Mouse (Mus musculus) limb, embryonic 14.5 days (tissue): ENCODE measurements at regions not wholly inside any gene's neighbourhood (a gene's known extent, or its start where the extent isn't known, plus 50 kb on each side); places are given as distances from the start of the nearest gene placed in this dataset.
A peak's percentile ranks its signal among the peaks of the same experiment; 100 is the strongest.

Source experiments
- ATAC-seq: fragments of 200-750 bp; cut with Nextera tagmentation; 2 replicates; pipeline ENCODE4 v1.8.0; 2017; ENCODE audit warnings: low read depth, moderate number of reproducible peaks, moderate TSS enrichment; ENCODE audit not compliant: low FRiP score
- DNase-seq: peaks from one replicate; pipeline ENCODE4 v3.0.0-alpha.2; 2015; ENCODE audit warnings: low spot score
- H3K27ac ChIP-seq: fragments of 300-500 bp; sonication (generic); replicated peaks from 2 replicates; pipeline ENCODE4 v1.5.1; 2014; ENCODE audit warnings: low read depth, mild to moderate bottlenecking, low read length, moderate library complexity, mixed read lengths
- H3K27me3 ChIP-seq: fragments of 300-500 bp; sonication (generic); 2 replicates; pipeline ENCODE4 v1.6.1; 2014; ENCODE audit warnings: low read length, mixed read lengths; ENCODE audit not compliant: control insufficient read depth, insufficient read depth
- H3K36me3 ChIP-seq: fragments of 300-500 bp; sonication (generic); 2 replicates; pipeline ENCODE4 v1.6.1; 2014; ENCODE audit warnings: mild to moderate bottlenecking, low read length, moderate library complexity, mixed read lengths; ENCODE audit not compliant: control insufficient read depth, insufficient read depth
- H3K4me1 ChIP-seq: fragments of 300-500 bp; sonication (generic); 2 replicates; pipeline ENCODE4 v1.6.1; 2014; ENCODE audit warnings: antibody characterized with exemption, low read length, mixed read lengths; ENCODE audit not compliant: control insufficient read depth, insufficient read depth
- H3K4me2 ChIP-seq: fragments of 300-500 bp; sonication (generic); replicated peaks from 2 replicates; pipeline ENCODE4 v1.6.1; 2014; ENCODE audit warnings: low read depth, mild to moderate bottlenecking, low read length, moderate library complexity; ENCODE audit not compliant: severe bottlenecking
- H3K4me3 ChIP-seq: fragments of 300-500 bp; sonication (generic); replicated peaks from 2 replicates; pipeline ENCODE4 v1.5.1; 2014; ENCODE audit warnings: low read length
- H3K9ac ChIP-seq: fragments of 300-500 bp; sonication (generic); 2 replicates; pipeline ENCODE4 v1.6.1; 2014; ENCODE audit warnings: mild to moderate bottlenecking, low read depth, low read length, moderate library complexity; ENCODE audit not compliant: severe bottlenecking
- H3K9me3 ChIP-seq: fragments of 300-500 bp; sonication (generic); 2 replicates; pipeline ENCODE4 v1.6.1; 2016; ENCODE audit warnings: low read length; ENCODE audit not compliant: control insufficient read depth
- POLR2A ChIP-seq: fragments of 200-500 bp; IDR thresholded peaks from 2 replicates; pipeline ENCODE4 v1.8.0; 2012; ENCODE audit warnings: inconsistent platforms, mild to moderate bottlenecking, moderate library complexity, borderline replicate concordance; ENCODE audit not compliant: insufficient read depth, insufficient read length; ENCODE audit errors: extremely low read depth
- WGBS: fragments of 180-500 bp; shearing (Covaris S2); extraction: QIAGEN DNeasy Blood & Tissue Kit; methylation state at CpG from one replicate; pipeline ENCODE4 v1.1.7; 2014; 5-methylcytosine and 5-hydroxymethylcytosine counted together

DNA sequence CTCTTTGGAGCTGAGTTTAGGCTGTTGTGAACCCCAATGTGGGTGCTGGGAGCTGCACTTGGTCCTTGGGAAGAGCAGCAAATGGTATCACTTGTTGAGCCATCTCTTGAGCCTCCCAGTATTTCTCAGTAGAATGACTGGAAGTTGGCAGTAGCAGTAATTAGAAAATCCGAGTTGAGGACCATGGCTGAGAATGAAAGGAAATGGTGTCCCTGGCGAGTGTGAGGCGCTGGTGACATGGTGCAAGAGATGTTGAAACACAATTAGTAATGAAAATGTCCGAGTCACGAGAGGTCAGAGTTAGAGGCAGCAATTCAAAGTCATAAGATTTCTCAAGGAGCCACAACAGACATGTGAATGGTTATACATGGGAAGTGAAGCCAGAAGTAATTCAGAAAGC, 73.2 kb upstream of the Lef1 start:
- no peak overlapping the region for H3K9ac ChIP-seq
- no peaks in the 10 kb centered on the region for H3K4me1 ChIP-seq
- H3K4me2 ChIP-seq: no peak overlapping the region
- no peak for DNase-seq
- no peak for ATAC-seq
- no peak overlapping the region for H3K27ac ChIP-seq
- no peaks in the 10 kb centered on the region for H3K36me3 ChIP-seq
- no peaks in the 10 kb centered on the region for H3K9me3 ChIP-seq
- WGBS: 88% methylated on average over 5 of the region's 5 CpGs
- H3K4me3 ChIP-seq: no peak overlapping the region
- TF ChIP-seq POLR2A: no peak
- no peaks in the 10 kb centered on the region for H3K27me3 ChIP-seq

GRCm38 (mm10) chr3:131034774-131035173, 75.5 kb upstream of the Lef1 start:
- H3K4me1 ChIP-seq: no peaks in the 10 kb centered on the region
- 42% methylated on average over 5 of the region's 5 CpGs for WGBS
- H3K9me3 ChIP-seq: no peaks in the 10 kb centered on the region
- no peaks in the 10 kb centered on the region for H3K36me3 ChIP-seq
- no peak overlapping the region for H3K27ac ChIP-seq
- no peak for DNase-seq
- H3K4me3 ChIP-seq: no peak overlapping the region
- H3K9ac ChIP-seq: no peak overlapping the region
- TF ChIP-seq POLR2A: no peak
- no peak for ATAC-seq
- H3K4me2 ChIP-seq: no peak overlapping the region
- no peaks in the 10 kb centered on the region for H3K27me3 ChIP-seq

- Histone ChIP-seq H3K4me2 (no peak overlapping the region), H3K9ac (no peak overlapping the region), H3K4me3 (no peak overlapping the region), H3K27ac (no peak overlapping the region), H3K4me1 (no peaks in the 10 kb centered on the region), H3K27me3 (no peaks in the 10 kb centered on the region), H3K9me3 (no peaks in the 10 kb centered on the region), H3K36me3 (no peaks in the 10 kb centered on the region)
- WGBS: 87% methylated on average over 7 of the region's 7 CpGs
- ATAC-seq (no peak), DNase-seq (no peak)
- no peak for TF ChIP-seq POLR2A
These were observed 83.9 kb upstream of the Lef1 start for GRCm38 (mm10) chr3:131026336-131026735.

DNA sequence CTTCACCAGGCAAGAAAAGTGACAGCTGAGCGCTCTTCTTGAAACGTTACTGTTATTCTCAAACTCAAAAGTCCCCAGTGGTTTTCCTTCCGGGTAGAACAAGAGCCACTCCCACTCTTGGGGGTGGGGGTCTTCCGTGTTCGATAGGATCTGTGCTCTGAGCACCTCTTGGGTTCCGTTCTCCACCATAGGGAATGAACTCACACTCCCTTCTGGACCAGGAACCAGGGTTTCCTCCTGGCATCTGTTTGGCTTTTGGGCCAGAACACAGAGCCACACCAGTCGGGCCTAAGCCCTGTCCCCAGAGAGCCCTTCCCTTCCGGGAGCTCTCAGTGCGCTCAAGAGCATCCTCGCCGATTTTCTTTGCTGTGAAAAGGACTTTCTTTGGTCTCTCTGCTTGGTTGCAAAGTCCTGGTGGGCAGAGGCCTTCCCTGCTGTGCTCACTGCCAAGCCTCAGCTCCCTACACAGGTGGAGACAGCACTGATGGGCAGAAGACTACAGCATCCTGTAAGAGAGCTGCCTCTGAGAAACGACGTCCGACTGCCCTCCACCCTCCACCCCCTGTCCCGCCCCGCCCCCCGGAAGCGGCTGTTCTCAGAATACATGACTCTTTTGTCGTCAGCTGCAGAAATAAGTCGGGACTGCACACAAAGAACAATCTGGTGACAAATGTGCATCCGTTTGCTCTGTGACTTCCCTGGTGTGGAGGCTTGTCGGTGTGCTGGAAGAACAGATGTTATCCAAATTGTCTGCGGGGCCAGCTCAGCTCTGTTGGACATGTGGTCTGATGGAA, 90.9 kb upstream of the Lef1 start:
- Histone ChIP-seq H3K9me3 (no peaks in the 10 kb centered on the region), H3K4me3 (peak overlapping the region; percentile 26), H3K4me2 (peak overlapping the region; percentile 44), H3K9ac (peak overlapping the region; percentile 47), H3K36me3 (no peaks in the 10 kb centered on the region), H3K27me3 (no peaks in the 10 kb centered on the region), H3K4me1 (peaks cover 11% of the 10 kb centered on the region), H3K27ac (peak overlapping the region; percentile 43; the same call in 1 of the 2 replicates)
- WGBS: 21% methylated on average over 23 of the region's 23 CpGs
- DNase-seq: peak; percentile 28
- peak; percentile 75 for ATAC-seq
- no peak for TF ChIP-seq POLR2A

- no peaks in the 10 kb centered on the region for H3K36me3 ChIP-seq
- ATAC-seq (no peak), DNase-seq (no peak)
- H3K4me2 ChIP-seq: no peak overlapping the region
- whole genome bisulfite sequencing: 86% methylated on average over 9 of the region's 9 CpGs
- H3K9me3 ChIP-seq: no peaks in the 10 kb centered on the region
- H3K27me3 ChIP-seq: no peaks in the 10 kb centered on the region
- H3K4me3 ChIP-seq: no peak overlapping the region
- TF ChIP-seq POLR2A: no peak
- no peak overlapping the region for H3K9ac ChIP-seq
- H3K4me1 ChIP-seq: peaks cover 11% of the 10 kb centered on the region
- H3K27ac ChIP-seq: no peak overlapping the region
These were observed 92.4 kb upstream of the Lef1 start for GRCm38 (mm10) chr3:131017899-131018298.
